Mouse (Mus musculus): Measurements from ENCODE around the gene Tppp3.

- TF ChIP-seq GATA1 (IDR thresholded peaks at IDR 0.05; ENCODE audit: low read length): no peak
- no peak for TF ChIP-seq TAL1 (IDR thresholded peaks at IDR 0.05; ENCODE audit: low read length)
Observed at GRCm38 (mm10) chr8:105475254-105475653, 3.9 kb upstream of the Tppp3 start.
